Mouse (Mus musculus) layer of hippocampus, adult 18-20 months (tissue): ENCODE measurements around the gene Olfr742. TPM values are rescaled to one million over a fixed set of nuclear protein-coding genes. Genes with fewer than 3 reads are reported as not detected.

Experiments used
- DNase-seq, 2 experiments: peaks; one replicate each; pipeline ENCODE4 v3.0.0; 2022; ENCODE audit warnings: low spot score in 2 of 2
- long read RNA-seq: library from polyadenylated mRNA; stranded (forward); transcript quantifications from one replicate; pipeline ENCODE4 v2.0.0, GENCODE M21; 2021
- total RNA-seq, 2 experiments: library from RNA; stranded (reverse); gene quantifications; 2 replicates each; pipeline ENCODE4 v1.2.3; 2021

Gene Olfr742
- total RNA-seq = not detected
- long read RNA-seq = 0 reads

DNA sequence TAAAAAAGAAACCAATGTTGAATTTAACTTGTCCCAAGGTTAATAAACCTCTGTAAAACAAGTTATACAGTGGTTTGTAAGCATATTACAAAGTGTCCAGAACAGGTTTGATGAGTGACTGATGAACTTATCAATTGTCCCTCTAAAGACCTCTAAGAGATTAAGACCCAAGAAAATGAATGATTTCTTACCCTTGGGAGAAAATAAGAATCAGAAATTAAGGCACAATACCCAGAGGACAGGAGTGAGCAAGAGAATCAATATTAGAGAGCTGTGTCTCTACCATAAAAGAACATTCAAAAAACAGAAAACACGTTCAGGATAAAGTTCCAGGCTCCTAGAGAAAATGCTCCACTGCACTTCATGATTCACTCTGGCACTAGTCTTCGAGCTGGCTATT, at the start of gene Olfr742:
Gene Olfr742 (plus strand): TSS at position 301 of the 400 bp plus-strand sequence.
- no peak for DNase-seq

DNA sequence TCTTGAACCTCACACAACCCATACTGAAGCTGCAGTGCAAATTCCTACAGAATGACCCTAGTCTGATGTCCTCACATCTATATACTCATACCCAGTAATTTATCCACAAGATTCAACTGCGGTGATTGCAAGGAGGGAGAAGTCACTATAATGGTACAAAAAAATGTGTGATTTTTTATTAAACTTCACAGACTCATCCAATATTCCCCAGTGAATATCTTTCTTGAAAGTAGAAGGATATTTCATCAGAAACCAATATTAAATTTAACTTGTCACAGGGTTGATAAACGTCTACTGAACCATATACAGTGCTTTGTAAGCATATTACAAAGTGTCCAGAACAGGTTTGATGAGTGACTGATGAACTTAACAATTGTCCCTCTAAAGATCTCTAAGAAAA, 31.0 kb upstream of the Olfr742 start, which contains the start of gene Olfr741:
Gene Olfr741 (plus strand): TSS at position 301 of the 400 bp plus-strand sequence.
- DNase-seq = no peak

DNA sequence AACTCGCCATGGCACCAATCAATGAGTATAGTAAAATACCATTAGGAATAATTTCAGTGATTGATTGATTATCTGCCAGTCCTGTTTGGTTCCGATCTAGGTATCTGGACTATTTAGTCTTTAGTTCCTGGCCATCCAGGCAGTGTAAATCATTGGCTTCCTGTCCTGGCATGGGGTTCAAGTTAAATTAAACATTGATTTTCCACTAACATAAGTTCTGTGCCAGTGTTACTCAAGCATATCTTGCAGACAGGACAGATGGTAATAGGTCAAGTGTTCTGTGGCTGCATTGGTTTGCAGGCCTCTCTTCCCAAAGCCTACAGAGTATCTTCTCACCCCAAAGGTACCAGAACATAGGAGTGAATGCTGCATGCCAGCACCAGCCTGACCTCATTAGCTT, 25.0 kb upstream of the Olfr742 start:
- no peak for DNase-seq

GRCm38 (mm10) chr14:50521539-50521938, 18.1 kb downstream of the Olfr742 start, which contains the start of gene Olfr743:
TSS of gene Olfr743 (plus strand) at chr14:50521839.
- no peak for DNase-seq

GRCm38 (mm10) chr14:50552734-50553133, 49.3 kb downstream of the Olfr742 start:
- no peak for DNase-seq

Other genes with a start within 250 kb of the Olfr742 start
- gene Olfr732, start 219.4 kb upstream of the Olfr742 start, total RNA-seq = not detected
- gene Olfr733, start 202.1 kb upstream of the Olfr742 start, total RNA-seq = not detected
- not detected for gene Olfr734, start 176.8 kb upstream of the Olfr742 start, total RNA-seq
- not detected for gene Olfr735, start 154.7 kb upstream of the Olfr742 start, total RNA-seq
- not detected for gene Tlr11, start 145.7 kb upstream of the Olfr742 start, total RNA-seq
- not detected for gene Olfr736, start 122.4 kb upstream of the Olfr742 start, total RNA-seq
- not detected for gene Olfr738, start 96.0 kb upstream of the Olfr742 start, total RNA-seq
- not detected for gene Olfr739, start 85.0 kb upstream of the Olfr742 start, total RNA-seq
- gene Olfr740, start 58.1 kb upstream of the Olfr742 start, total RNA-seq = not detected
- gene Olfr741, start 30.9 kb upstream of the Olfr742 start, total RNA-seq = not detected
- gene Olfr743, start 18.2 kb downstream of the Olfr742 start, total RNA-seq = not detected
- gene Olfr744, start 111.3 kb downstream of the Olfr742 start, total RNA-seq = not detected
- not detected for gene Olfr745, start 135.8 kb downstream of the Olfr742 start, total RNA-seq
- not detected for gene Olfr746, start 143.5 kb downstream of the Olfr742 start, total RNA-seq
- gene Olfr747, start 189.6 kb downstream of the Olfr742 start, total RNA-seq = not detected
- gene Olfr748, start 203.8 kb downstream of the Olfr742 start, total RNA-seq = not detected
- gene Olfr749, start 241.5 kb downstream of the Olfr742 start, total RNA-seq = not detected